Mouse (Mus musculus) c-Kit-negative CD71-positive TER-119-positive erythroid progenitor cells, embryonic 14.5 days (primary cell): Measurements from ENCODE around the gene Etv2.

ENCODE experiments used
- DNase-seq: peaks from one replicate; pipeline ENCODE4 v3.0.0-alpha.2; 2013; ENCODE audit warnings: low read depth, low spot score

The Etv2 gene

GRCm38 (mm10) chr7:30635752-30636151 lies at the start of gene Etv2:
Etv2 (minus strand) TSS chr7:30635852.
- no peak for DNase-seq

- DNase-seq: no peak
These were observed 47.8 kb upstream of the Etv2 start for GRCm38 (mm10) chr7:30683425-30683824.

GRCm38 (mm10) chr7:30681897-30682296 lies 46.2 kb upstream of the Etv2 start:
- no peak for DNase-seq

- no peak for DNase-seq
These were observed 42.8 kb upstream of the Etv2 start for GRCm38 (mm10) chr7:30678263-30678975.

- DNase-seq: no peak
These were observed 35.8 kb upstream of the Etv2 start, which contains the start of gene Pmis2 for GRCm38 (mm10) chr7:30671480-30671879. Pmis2 (minus strand) TSS chr7:30671605.

- peak; percentile 44 for DNase-seq
These were observed 33.6 kb upstream of the Etv2 start for GRCm38 (mm10) chr7:30669229-30669628.

- no peak for DNase-seq
These were observed 29.7 kb upstream of the Etv2 start for GRCm38 (mm10) chr7:30665321-30665720.

GRCm38 (mm10) chr7:30664529-30665200 lies 29.0 kb upstream of the Etv2 start, which contains the start of gene Haus5:
Haus5 (minus strand) TSS chr7:30664994.
- DNase-seq: peak; percentile 88

GRCm38 (mm10) chr7:30649591-30650540 lies 14.2 kb upstream of the Etv2 start, which contains the start of gene Rbm42:
Rbm42 (minus strand) TSS chr7:30650317.
- DNase-seq: peak; percentile 99

GRCm38 (mm10) chr7:30639083-30639482 lies 3.4 kb upstream of the Etv2 start:
- DNase-seq: no peak

- no peak for DNase-seq
These were observed 743 bp upstream of the Etv2 start for GRCm38 (mm10) chr7:30636395-30636794.

- no peak for DNase-seq
These were observed 1.0 kb downstream of the Etv2 start for GRCm38 (mm10) chr7:30634621-30635020.

GRCm38 (mm10) chr7:30633762-30634412 lies 1.8 kb downstream of the Etv2 start:
- DNase-seq: no peak

- DNase-seq: no peak
These were observed 6.6 kb downstream of the Etv2 start for GRCm38 (mm10) chr7:30629013-30629412.

GRCm38 (mm10) chr7:30626647-30627046 lies 9.0 kb downstream of the Etv2 start:
- no peak for DNase-seq

GRCm38 (mm10) chr7:30625530-30626384 lies 9.9 kb downstream of the Etv2 start, which contains the start of gene Cox6b1:
Cox6b1 (minus strand) TSS chr7:30626151.
- peak; percentile 78 for DNase-seq

GRCm38 (mm10) chr7:30619202-30619601 lies 16.4 kb downstream of the Etv2 start:
- DNase-seq: no peak

- DNase-seq: no peak
These were observed 17.0 kb downstream of the Etv2 start for GRCm38 (mm10) chr7:30618658-30619057.

- DNase-seq: no peak
These were observed 20.4 kb downstream of the Etv2 start for GRCm38 (mm10) chr7:30615049-30615760.

- no peak for DNase-seq
These were observed 21.2 kb downstream of the Etv2 start for GRCm38 (mm10) chr7:30614454-30614853.
